Mouse (Mus musculus) limb, embryonic 10.5 days (tissue): Measurements from ENCODE around the gene Smpd3. TPM values are rescaled to one million over a fixed set of nuclear protein-coding genes. Genes with fewer than 3 reads are reported as not detected.

ENCODE experiments used
- DNase-seq: peaks from one replicate; pipeline ENCODE4 v3.0.0-alpha.2; 2017; ENCODE audit warnings: low spot score
- H3K27ac ChIP-seq: fragments of 300-500 bp; sonication (generic); 2 replicates; pipeline ENCODE4 v1.5.1; 2016; ENCODE audit warnings: mild to moderate bottlenecking
- H3K27me3 ChIP-seq: fragments of 300-500 bp; sonication (generic); 2 replicates; pipeline ENCODE4 v1.6.1; 2016; ENCODE audit warnings: low read depth, mild to moderate bottlenecking; ENCODE audit not compliant: poor library complexity, severe bottlenecking
- H3K36me3 ChIP-seq: fragments of 300-500 bp; sonication (generic); 2 replicates; pipeline ENCODE4 v1.6.1; 2016; ENCODE audit warnings: mild to moderate bottlenecking, moderate library complexity
- H3K4me1 ChIP-seq: fragments of 300-500 bp; sonication (generic); 2 replicates; pipeline ENCODE4 v1.6.1; 2016
- H3K4me3 ChIP-seq: fragments of 300-500 bp; sonication (generic); 2 replicates; pipeline ENCODE4 v1.5.1; 2016; ENCODE audit warnings: mild to moderate bottlenecking, moderate library complexity
- H3K9me3 ChIP-seq: fragments of 300-500 bp; sonication (generic); replicated peaks from 2 replicates; pipeline ENCODE4 v1.6.1; 2016; ENCODE audit warnings: mild to moderate bottlenecking
- WGBS: fragments of 180-500 bp; shearing (Covaris S2); methylation state at CpG from one replicate; pipeline ENCODE4 v1.1.7; 2016; 5-methylcytosine and 5-hydroxymethylcytosine counted together
- polyA plus RNA-seq: library from polyadenylated mRNA; unstranded; fragments of >200 nt; fragmentation: Nextera tagmentation; extraction: Ambion mirVana; gene quantifications from 2 replicates; pipeline ENCODE4 v1.2.1, GENCODE M21; 2016

Gene Smpd3
- polyA plus RNA-seq, 1 experiment from 2014 or later = 0.68 TPM

GRCm38 (mm10) chr8:106300739-106301715 lies 36.8 kb downstream of the Smpd3 start:
- 82% methylated on average over 9 of the region's 9 CpGs for WGBS
- Histone ChIP-seq H3K4me1 (no peaks in the 10 kb centered on the region), H3K27me3 (no peaks in the 10 kb centered on the region), H3K4me3 (no peak overlapping the region), H3K27ac (no peak overlapping the region), H3K36me3 (no peaks in the 10 kb centered on the region), H3K9me3 (no peaks in the 10 kb centered on the region)
- DNase-seq = no peak

- Histone ChIP-seq H3K27ac (no peak overlapping the region), H3K4me1 (no peaks in the 10 kb centered on the region), H3K36me3 (no peaks in the 10 kb centered on the region), H3K9me3 (no peaks in the 10 kb centered on the region), H3K27me3 (no peaks in the 10 kb centered on the region), H3K4me3 (no peak overlapping the region)
- WGBS = 89% methylated on average over 3 of the region's 3 CpGs
- no peak for DNase-seq
Measured at GRCm38 (mm10) chr8:106299686-106300085, 38.1 kb downstream of the Smpd3 start.

GRCm38 (mm10) chr8:106298846-106299245 lies 38.9 kb downstream of the Smpd3 start:
- Histone ChIP-seq H3K27ac (no peak overlapping the region), H3K27me3 (no peaks in the 10 kb centered on the region), H3K36me3 (no peaks in the 10 kb centered on the region), H3K4me3 (no peak overlapping the region), H3K4me1 (no peaks in the 10 kb centered on the region), H3K9me3 (no peaks in the 10 kb centered on the region)
- DNase-seq = no peak
- 81% methylated on average over 1 of the region's 1 CpGs for WGBS

DNA sequence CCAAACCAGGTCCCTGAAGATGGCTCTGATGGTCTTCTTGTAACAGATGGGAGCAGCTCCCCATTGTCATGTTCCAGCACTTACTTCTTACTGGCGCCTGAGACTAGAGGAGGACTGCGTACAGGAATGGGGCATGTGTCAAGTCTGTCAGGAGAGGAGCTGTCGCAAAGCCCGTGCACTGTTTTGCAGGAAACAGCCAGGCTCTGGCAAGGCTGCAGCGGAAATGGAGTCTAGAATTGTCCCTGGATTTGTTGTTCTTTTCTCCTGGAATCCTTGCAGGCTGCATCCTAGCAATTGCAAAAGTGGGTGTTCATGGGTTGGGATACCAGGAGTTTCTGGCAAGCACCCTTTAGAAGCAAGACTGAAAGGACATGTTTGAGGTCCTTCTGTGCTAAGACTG lies 39.5 kb downstream of the Smpd3 start:
- no peak overlapping the region for H3K4me3 ChIP-seq
- no peaks in the 10 kb centered on the region for H3K27me3 ChIP-seq
- no peaks in the 10 kb centered on the region for H3K9me3 ChIP-seq
- no peaks in the 10 kb centered on the region for H3K36me3 ChIP-seq
- no peaks in the 10 kb centered on the region for H3K4me1 ChIP-seq
- DNase-seq = no peak
- WGBS = 76% methylated on average over 5 of the region's 5 CpGs
- no peak overlapping the region for H3K27ac ChIP-seq

GRCm38 (mm10) chr8:106292484-106293396 lies 45.0 kb downstream of the Smpd3 start:
- H3K4me3 ChIP-seq = no peak overlapping the region
- no peaks in the 10 kb centered on the region for H3K27me3 ChIP-seq
- H3K36me3 ChIP-seq = no peaks in the 10 kb centered on the region
- H3K4me1 ChIP-seq = no peaks in the 10 kb centered on the region
- no peaks in the 10 kb centered on the region for H3K9me3 ChIP-seq
- H3K27ac ChIP-seq = no peak overlapping the region
- DNase-seq = no peak
- WGBS = 76% methylated on average over 20 of the region's 20 CpGs

GRCm38 (mm10) chr8:106289464-106289863 lies 48.3 kb downstream of the Smpd3 start:
- Histone ChIP-seq H3K4me1 (no peaks in the 10 kb centered on the region), H3K4me3 (no peak overlapping the region), H3K36me3 (no peaks in the 10 kb centered on the region), H3K9me3 (no peaks in the 10 kb centered on the region), H3K27ac (no peak overlapping the region), H3K27me3 (no peaks in the 10 kb centered on the region)
- no peak for DNase-seq
- 54% methylated on average over 7 of the region's 7 CpGs for WGBS

GRCm38 (mm10) chr8:106288732-106289131 lies 49.1 kb downstream of the Smpd3 start:
- no peaks in the 10 kb centered on the region for H3K27me3 ChIP-seq
- no peak overlapping the region for H3K4me3 ChIP-seq
- no peaks in the 10 kb centered on the region for H3K9me3 ChIP-seq
- DNase-seq = no peak
- no peaks in the 10 kb centered on the region for H3K36me3 ChIP-seq
- no peaks in the 10 kb centered on the region for H3K4me1 ChIP-seq
- WGBS = 29% methylated on average over 3 of the region's 3 CpGs
- H3K27ac ChIP-seq = no peak overlapping the region

- 34% methylated on average over 2 of the region's 2 CpGs for WGBS
- H3K4me3 ChIP-seq = no peak overlapping the region
Measured at GRCm38 (mm10) chr8:106287445-106287844, 50.3 kb downstream of the Smpd3 start.

GRCm38 (mm10) chr8:106280844-106281243 lies 56.9 kb downstream of the Smpd3 start:
- 29% methylated on average over 4 of the region's 4 CpGs for WGBS
- no peak for DNase-seq
- Histone ChIP-seq H3K4me1 (no peaks in the 10 kb centered on the region; the same call in 1 of the 2 replicates), H3K4me3 (no peak overlapping the region), H3K9me3 (no peaks in the 10 kb centered on the region), H3K27me3 (no peaks in the 10 kb centered on the region), H3K36me3 (no peaks in the 10 kb centered on the region), H3K27ac (no peak overlapping the region)

More at GRCm38 (mm10) chr8:106287445-106287844, 50.3 kb downstream of the Smpd3 start:
- H3K27me3 ChIP-seq = no peaks in the 10 kb centered on the region
- no peak overlapping the region for H3K27ac ChIP-seq
- H3K36me3 ChIP-seq = no peaks in the 10 kb centered on the region
- no peak for DNase-seq
- no peaks in the 10 kb centered on the region; the same call in 1 of the 2 replicates for H3K4me1 ChIP-seq
- H3K9me3 ChIP-seq = no peaks in the 10 kb centered on the region

DNA sequence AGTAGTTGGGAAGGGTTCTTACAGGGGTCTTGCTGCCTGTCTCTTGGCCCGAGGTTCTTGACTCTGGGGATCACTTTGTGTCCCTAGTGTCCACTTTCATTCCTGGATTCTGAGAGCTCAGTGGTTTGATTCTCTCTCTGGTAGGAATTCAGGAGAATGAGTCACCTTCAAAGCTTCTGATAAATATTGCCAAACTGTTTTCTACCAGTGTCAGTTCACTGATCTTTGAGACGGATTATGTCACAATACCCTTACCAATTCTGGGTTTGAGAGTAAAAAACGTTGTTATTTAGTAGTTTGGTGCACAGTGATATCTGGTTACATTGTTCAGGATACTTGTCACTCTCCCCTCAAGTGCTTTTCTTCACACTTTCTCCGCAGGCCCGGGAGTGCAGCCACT lies 57.6 kb downstream of the Smpd3 start:
- Histone ChIP-seq H3K4me3 (no peak overlapping the region), H3K4me1 (no peaks in the 10 kb centered on the region; the same call in 1 of the 2 replicates), H3K9me3 (no peaks in the 10 kb centered on the region), H3K27me3 (no peaks in the 10 kb centered on the region), H3K36me3 (no peaks in the 10 kb centered on the region), H3K27ac (no peak overlapping the region)
- no peak for DNase-seq
- WGBS = 34% methylated on average over 5 of the region's 5 CpGs

GRCm38 (mm10) chr8:106278367-106279042 lies 59.3 kb downstream of the Smpd3 start:
- no peaks in the 10 kb centered on the region for H3K27me3 ChIP-seq
- H3K9me3 ChIP-seq = no peaks in the 10 kb centered on the region
- no peak overlapping the region for H3K27ac ChIP-seq
- DNase-seq = no peak
- H3K4me1 ChIP-seq = no peaks in the 10 kb centered on the region; the same call in 1 of the 2 replicates
- H3K36me3 ChIP-seq = no peaks in the 10 kb centered on the region
- WGBS = 83% methylated on average over 11 of the region's 11 CpGs
- H3K4me3 ChIP-seq = no peak overlapping the region

- Histone ChIP-seq H3K27ac (no peak overlapping the region), H3K4me3 (no peak overlapping the region), H3K4me1 (peaks cover 3% of the 10 kb centered on the region; the same call in 1 of the 2 replicates), H3K9me3 (no peaks in the 10 kb centered on the region), H3K27me3 (no peaks in the 10 kb centered on the region), H3K36me3 (no peaks in the 10 kb centered on the region)
- DNase-seq = no peak
- WGBS = 87% methylated on average over 5 of the region's 5 CpGs
Measured at GRCm38 (mm10) chr8:106276709-106277317, 61.0 kb downstream of the Smpd3 start.
